Mouse (Mus musculus) left cerebral cortex, adult 2 months (tissue): ENCODE data around the gene Maco1. TPM values are rescaled to one million over a fixed set of nuclear protein-coding genes. Genes with fewer than 3 reads are reported as not detected.
A peak's percentile ranks its signal among the peaks of the same experiment; 100 is the strongest.

ENCODE experiments used
- DNase-seq, 2 experiments: peaks; one replicate each; pipeline ENCODE4 v3.0.0; 2021 to 2022; ENCODE audit warnings: low spot score in 2 of 2, mixed read lengths in 1 of 2; ENCODE audit errors: extremely low spot score in 1 of 2
- H3K27ac ChIP-seq: fragments of 200-600 bp; 2 replicates; pipeline ENCODE4 v1.8.1; 2022
- H3K4me3 ChIP-seq: fragments of 200-600 bp; 2 replicates; pipeline ENCODE4 v1.8.1; 2022
- CTCF ChIP-seq: fragments of 200-600 bp; IDR thresholded peaks from 2 replicates; pipeline ENCODE4 v1.8.1; 2022; ENCODE audit warnings: antibody characterized with exemption, mild to moderate bottlenecking, moderate library complexity
- intact Hi-C: fragments of 180-260 bp; cut with DNase I; formaldehyde crosslinking; loops from one replicate; pipeline ENCODE4 v1.15.1; 2025
- total RNA-seq, 2 experiments: library from RNA; stranded (reverse); gene quantifications; 2 replicates each; pipeline ENCODE4 v1.2.3; 2021

Gene Maco1
- total RNA-seq, 2 experiments from 2014 or later, result 52.4 to 54.2 TPM

DNA sequence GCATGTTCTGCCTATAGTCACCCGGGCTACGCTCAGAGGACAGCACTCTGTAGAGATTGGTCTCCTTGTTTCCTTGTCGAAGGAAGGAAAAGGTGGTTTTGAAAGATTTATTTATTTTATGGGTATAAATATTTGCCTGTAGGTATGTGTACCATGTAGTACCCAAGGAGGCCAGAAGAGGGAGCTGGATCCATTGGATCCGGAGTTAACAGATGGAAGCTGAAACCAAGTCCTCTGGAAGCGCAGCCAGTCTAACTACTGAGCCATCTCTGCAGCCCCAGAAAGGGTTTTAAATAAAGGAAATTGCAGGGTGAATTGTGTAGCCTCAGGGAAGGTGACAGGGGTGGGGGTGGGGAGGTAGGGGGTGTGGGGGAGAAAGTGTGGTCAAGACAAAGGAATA, 68.4 kb downstream of the Maco1 start:
- Histone ChIP-seq H3K4me3 (no peak overlapping the region), H3K27ac (no peak overlapping the region)
- intact Hi-C loops, result no loop called here
- DNase-seq, result no peak
- TF ChIP-seq CTCF, result peak; percentile 36

DNA sequence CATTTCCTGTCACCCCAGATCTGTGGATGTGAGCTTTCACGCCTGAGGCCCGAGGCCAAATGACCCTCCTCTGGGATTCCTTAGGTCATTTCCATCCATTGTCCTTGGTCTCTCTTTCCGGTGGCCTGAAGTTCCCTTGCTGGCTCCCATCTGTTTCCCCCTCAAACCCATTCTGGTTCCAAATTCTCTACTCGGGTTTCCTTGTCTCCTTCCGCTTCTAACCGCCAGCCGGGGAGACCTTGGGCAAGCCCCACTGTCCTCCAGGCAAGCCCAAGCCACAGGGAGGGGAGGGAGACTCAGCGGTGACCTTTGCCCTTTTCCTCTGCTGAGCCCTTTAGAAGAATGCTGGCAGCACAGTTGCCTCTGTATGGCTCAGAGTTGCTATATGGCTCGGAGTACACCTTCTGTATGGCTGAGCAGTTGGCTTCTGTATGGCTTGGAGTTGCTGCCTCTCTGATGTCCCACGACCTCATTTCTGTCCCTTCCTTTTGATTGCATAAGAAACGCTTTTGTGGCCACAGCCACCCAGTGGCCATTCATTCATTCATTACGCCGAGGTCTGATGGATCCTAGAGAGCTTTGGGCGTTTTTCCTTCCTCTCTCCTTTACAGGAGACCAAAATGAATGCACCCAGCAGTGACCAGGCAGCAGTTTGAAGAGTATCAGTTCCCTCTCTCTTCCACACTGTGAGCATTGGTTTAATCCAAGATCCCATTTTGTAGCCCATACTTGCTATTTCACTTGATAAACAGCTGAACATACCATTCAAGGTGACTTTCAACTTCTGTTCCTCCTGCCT, 73.8 kb downstream of the Maco1 start:
- intact Hi-C loops, result no loop called here
- no peak overlapping the region for H3K4me3 ChIP-seq
- no peak for DNase-seq
- no peak for TF ChIP-seq CTCF
- no peak overlapping the region for H3K27ac ChIP-seq

DNA sequence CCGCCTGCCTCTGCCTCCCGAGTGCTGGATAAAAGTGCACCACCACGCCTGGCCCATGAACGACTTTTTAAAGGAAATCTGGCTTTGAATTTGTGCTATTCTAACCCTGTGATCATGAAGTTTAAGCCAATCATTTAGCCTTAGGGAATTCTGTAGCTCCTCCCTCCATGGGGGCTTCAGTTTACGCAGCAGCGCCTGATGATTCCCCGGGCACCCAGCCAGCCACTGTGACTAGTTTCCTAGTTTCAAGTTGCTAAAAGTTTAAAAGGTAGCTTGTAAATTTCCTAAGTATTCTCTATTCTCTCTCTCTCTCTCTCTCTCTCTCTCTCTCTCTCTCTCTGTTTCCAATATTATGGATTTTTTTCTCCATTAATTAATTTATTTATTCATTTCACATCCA, 76.9 kb downstream of the Maco1 start:
- Histone ChIP-seq H3K27ac (no peak overlapping the region), H3K4me3 (no peak overlapping the region)
- no peak for TF ChIP-seq CTCF
- intact Hi-C loops, result no loop called here
- DNase-seq, result no peak

DNA sequence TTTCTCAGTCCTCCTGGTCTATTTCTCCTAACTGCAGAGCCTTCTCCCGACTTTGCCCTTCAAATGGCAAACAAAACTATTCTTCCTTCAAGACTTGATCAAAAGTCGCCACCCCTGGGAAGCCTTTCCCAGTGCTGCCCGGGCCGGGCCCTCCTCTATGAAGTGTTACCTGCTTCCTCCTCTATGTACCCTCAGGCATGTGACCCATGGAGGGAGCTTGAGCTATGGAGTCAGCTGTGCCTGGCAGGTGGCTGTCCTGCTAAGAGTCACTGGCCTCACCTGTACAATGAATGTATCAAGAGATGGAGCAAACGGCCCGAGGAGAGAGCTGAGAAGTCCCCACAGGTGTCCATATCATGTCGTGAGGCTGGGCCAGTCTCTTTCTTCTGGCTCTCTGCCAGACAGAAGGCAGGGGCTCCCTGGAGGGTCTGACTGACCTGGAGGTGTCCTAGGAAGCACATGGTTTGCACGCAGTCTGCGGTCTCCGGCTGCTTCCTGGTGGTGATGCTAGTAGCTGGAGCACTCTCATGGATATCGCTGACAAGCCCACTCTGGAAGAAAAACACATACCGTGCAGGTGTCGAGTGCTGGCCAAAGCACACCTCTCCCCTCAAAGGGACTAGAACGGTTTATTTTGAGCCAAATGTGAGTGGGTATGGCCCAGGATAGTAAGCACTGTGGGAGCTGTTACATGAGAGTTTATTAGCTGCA, 77.8 kb downstream of the Maco1 start:
- no peak for TF ChIP-seq CTCF
- Histone ChIP-seq H3K4me3 (no peak overlapping the region), H3K27ac (no peak overlapping the region)
- no peak for DNase-seq
- intact Hi-C loops, result no loop called here

DNA sequence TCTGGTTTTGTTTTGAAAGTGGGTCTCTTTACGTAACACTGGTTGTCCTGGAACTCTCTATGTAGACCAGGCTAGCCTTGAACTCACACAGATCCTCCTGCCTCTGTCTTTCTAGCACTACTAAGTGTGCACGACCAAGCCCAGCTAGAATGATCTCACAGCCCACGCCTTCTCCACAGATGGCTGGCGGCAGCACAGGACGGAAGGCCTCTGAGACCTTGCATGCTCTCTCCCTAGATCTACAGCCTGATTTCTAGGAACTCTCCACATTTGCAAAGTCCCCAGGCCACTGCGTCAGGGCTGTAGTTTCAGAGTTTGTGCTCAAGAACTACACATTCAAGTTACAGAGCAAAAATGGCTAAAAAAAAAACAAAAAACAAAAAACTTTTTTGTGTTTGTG, 79.0 kb downstream of the Maco1 start:
- no peak overlapping the region for H3K4me3 ChIP-seq
- no peak overlapping the region for H3K27ac ChIP-seq
- intact Hi-C loops, result no loop called here
- no peak for TF ChIP-seq CTCF
- no peak for DNase-seq

DNA sequence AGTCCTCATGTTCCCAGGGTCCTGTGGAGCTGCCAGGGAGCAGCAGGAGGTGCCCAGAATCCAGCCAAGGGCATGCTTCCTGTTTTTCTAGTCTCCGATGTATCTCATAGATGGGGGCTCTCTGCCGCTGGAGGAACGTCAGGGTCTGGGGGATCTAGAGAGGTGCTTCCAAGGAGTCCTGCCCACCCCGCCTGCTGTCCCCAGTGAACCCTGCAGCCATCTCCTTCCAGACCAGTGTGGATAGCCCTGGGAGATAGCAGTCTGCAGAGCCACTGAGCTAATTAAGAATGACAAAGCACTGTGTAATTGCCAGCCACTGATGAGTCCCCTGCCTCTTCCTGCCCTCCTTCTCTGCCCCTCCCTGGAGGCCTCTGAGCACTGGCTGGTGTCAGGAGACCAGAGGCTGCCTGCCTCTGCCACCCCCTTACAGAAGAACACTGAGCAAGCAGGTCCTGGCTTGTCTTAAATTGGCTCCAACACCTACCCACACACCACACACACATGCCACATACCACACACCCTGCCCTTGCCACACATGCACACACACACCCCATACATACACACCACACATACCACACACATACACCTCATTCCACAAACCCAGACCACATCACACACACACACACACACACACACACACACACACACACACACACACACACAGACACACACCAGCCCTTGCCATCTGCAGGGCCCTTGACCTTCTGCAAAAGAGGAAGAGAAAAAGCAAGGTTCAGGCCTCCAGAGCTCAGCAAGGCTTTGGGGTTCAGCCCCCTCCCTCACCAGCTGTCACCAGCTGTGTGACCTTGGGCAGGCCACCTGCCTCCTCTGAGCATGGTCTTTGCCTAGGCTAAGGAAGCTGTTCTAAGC, 80.1 kb downstream of the Maco1 start:
- intact Hi-C loops, result no loop called here
- H3K27ac ChIP-seq, result no peak overlapping the region
- H3K4me3 ChIP-seq, result no peak overlapping the region
- DNase-seq, result no peak
- no peak for TF ChIP-seq CTCF

DNA sequence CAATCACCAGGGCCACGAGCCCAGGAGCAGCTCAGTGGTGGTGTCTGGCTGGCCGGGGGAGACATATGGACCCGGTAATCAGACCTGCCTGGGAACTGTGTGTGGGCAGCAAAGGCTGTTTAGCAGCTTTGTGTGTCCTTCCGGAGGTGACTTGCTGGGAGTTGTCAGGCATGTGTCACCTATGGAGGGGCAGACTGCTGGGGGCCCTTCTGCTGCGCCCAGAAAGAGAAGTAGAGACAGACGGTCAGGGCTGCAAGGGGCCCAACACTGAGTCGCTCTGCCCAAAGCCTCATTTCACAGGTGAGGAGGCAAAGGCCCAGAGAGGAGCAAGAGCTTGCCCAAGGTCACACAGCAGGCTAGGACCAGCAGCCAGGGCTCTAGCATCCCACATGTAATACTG, 83.3 kb downstream of the Maco1 start:
- intact Hi-C loops, result no loop called here
- no peak overlapping the region for H3K4me3 ChIP-seq
- no peak for DNase-seq
- H3K27ac ChIP-seq, result no peak overlapping the region
- no peak for TF ChIP-seq CTCF

DNA sequence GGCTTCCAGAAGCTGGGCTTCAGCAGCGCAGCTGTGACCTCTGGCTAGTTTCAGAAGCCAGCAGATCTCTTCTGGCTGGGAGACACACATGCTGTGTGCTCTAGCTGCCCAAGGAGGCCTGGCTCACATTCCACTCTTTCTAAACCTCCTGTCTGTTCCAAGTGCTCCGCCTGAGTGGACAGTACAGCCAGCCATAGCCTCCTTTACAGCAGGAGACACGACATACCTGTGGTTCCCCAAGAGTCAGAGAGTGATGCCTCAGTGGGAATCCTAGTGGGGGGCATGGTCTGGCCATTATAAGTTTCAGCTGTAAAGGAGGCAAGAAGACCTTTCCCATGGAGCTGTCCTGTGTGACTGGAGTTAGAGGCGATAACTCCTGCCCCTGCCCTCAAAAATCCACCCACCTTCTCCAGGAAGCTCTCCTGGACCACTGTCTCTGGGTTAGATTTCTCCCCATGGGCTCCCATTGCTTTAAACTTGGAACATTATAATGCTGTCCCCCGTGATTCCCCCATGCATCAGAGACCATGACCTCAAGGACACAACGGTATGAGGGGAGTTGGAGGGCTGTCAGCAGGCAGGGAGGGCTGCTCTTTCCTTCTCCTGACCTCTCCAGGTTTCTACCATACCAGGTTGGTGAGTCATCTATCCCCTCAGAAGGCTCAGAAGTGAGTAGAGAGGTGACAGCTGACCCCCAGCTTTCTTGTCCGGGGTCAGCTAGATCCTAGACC, 83.9 kb downstream of the Maco1 start:
- no peak for DNase-seq
- Histone ChIP-seq H3K27ac (no peak overlapping the region), H3K4me3 (no peak overlapping the region)
- TF ChIP-seq CTCF, result no peak
- intact Hi-C loops, result no loop called here

DNA sequence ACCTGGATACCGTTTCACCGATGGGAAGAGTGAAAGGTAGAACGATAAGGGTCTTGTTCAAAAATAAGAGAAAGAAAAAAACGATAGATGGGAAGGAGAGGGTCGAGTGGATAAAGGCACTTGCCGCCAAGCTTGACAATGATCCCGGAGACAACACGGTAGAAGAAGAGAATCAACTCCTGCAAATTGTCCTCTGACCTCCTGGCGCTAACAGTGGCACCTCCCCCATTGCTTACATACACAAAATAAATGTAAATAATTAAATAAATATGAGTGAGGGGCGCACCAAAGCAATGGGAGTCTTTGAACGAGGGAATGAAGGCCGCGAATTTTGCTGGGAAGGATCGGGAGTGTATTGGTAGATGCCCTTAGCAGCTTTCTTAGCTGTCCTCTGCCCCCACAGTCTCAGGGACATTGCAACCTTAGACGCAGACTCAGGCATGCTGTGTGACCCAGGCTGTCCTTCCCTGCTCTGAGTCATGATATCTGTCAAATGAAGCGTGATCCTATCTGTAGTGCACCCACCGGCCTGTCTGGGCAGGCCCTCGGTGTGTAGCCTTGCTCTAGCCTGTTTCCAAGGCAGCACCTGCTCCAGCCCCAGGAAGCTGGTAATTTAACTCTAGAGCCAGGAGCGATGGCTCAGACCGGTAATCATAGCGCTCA, 84.8 kb downstream of the Maco1 start:
- Histone ChIP-seq H3K4me3 (peak overlapping the region; percentile 78), H3K27ac (no peak overlapping the region)
- DNase-seq, result no peak
- intact Hi-C loops, result no loop called here
- TF ChIP-seq CTCF, result no peak

DNA sequence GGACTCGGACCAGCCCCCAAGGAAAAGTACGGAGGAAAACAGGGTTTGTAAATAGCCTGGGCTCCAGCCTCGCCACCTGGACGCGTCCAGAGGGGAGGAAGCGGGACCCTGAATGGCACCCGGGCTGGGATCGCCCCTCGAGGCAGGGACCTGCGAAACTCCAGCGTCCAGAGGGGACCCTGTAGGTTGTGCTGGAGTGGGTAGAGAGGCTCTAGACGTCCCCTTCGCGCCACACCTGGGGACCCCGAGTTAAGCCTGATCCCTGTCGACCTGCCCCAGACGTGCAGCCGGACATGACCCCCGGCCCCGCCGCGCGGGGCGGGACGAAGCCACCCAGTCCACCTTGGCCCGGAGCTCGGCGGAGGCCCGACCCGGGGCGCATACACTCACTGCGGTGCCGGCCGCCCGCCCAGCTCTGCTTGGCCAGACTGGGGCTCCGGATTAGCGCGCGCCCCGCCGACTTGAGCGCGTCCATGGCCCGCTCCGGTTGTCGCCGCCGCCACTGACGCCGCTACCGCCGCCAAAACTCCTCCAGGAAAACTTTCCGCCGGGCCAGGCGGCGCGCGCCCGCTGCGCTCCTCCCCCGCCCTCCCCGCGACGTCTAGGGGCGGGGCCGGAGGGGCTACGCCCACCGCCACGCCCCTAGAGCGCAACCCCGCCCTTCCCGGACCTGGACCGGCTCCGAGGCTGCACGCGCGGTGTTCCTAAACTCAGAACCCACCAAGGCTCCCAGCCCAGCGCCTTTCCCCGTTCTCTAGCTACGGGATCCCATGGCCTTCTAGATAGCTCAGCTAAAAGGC, 85.5 kb downstream of the Maco1 start, which contains the start of gene Ldlrap1:
Ldlrap1 (minus strand) TSS at position 599 of the 800 bp plus-strand sequence.
- no peak for TF ChIP-seq CTCF
- Histone ChIP-seq H3K4me3 (peak within 1 kb of the TSS; percentile 78), H3K27ac (peak within 1 kb of the TSS; percentile 79)
- intact Hi-C loops, result no loop called here
- DNase-seq, result peak; percentile 69 to 71
